Mouse (Mus musculus) kidney, postnatal 25 days (tissue): ENCODE results near the gene Zbtb9.

Experiments used
- DNase-seq, 2 experiments: peaks; one replicate each; pipeline ENCODE4 v3.0.0; 2021; ENCODE audit warnings: mixed read lengths in 2 of 2

Zbtb9 gene

GRCm38 (mm10) chr17:27017564-27018499 is 44.9 kb downstream of the Zbtb9 start:
- DNase-seq, result peak; percentile 92

- no peak for DNase-seq
Observed at GRCm38 (mm10) chr17:27018555-27019196, 45.7 kb downstream of the Zbtb9 start.

GRCm38 (mm10) chr17:27021076-27021475 is 48.1 kb downstream of the Zbtb9 start:
- DNase-seq, result no peak

GRCm38 (mm10) chr17:27021736-27022135 is 48.8 kb downstream of the Zbtb9 start:
- DNase-seq, result no peak

GRCm38 (mm10) chr17:27023342-27023741 is 50.4 kb downstream of the Zbtb9 start:
- DNase-seq, result no peak

- DNase-seq, result no peak
Observed at GRCm38 (mm10) chr17:27025326-27025902, 52.4 kb downstream of the Zbtb9 start.

GRCm38 (mm10) chr17:27025951-27026350 is 53.0 kb downstream of the Zbtb9 start:
- DNase-seq, result no peak

GRCm38 (mm10) chr17:27027460-27028283 is 54.7 kb downstream of the Zbtb9 start:
- DNase-seq, result peak; percentile 57 to 64

- DNase-seq, result peak; percentile 92 to 93
Observed at GRCm38 (mm10) chr17:27028284-27028795, 55.4 kb downstream of the Zbtb9 start.

- DNase-seq, result no peak
Observed at GRCm38 (mm10) chr17:27028909-27029308, 55.9 kb downstream of the Zbtb9 start, which contains the start of gene Bak1. Gene Bak1, minus strand, starts transcription at chr17:27029009.

- DNase-seq, result no peak
Observed at GRCm38 (mm10) chr17:27029431-27029830, 56.5 kb downstream of the Zbtb9 start.

- no peak for DNase-seq
Observed at GRCm38 (mm10) chr17:27030896-27031295, 57.9 kb downstream of the Zbtb9 start.

GRCm38 (mm10) chr17:27032328-27032727 is 59.4 kb downstream of the Zbtb9 start:
- DNase-seq, result no peak

- DNase-seq, result peak; percentile 77 to 89
Observed at GRCm38 (mm10) chr17:27032869-27033268, 59.9 kb downstream of the Zbtb9 start.

- DNase-seq, result peak in 1 of 2 experiments; percentile 46
Observed at GRCm38 (mm10) chr17:27036465-27036864, 63.5 kb downstream of the Zbtb9 start.

- peak in 1 of 2 experiments; percentile 50 for DNase-seq
Observed at GRCm38 (mm10) chr17:27038335-27039050, 65.5 kb downstream of the Zbtb9 start.

GRCm38 (mm10) chr17:27039432-27040102 is 66.6 kb downstream of the Zbtb9 start:
- DNase-seq, result peak in 1 of 2 experiments; percentile 32

- peak; percentile 63 to 88 for DNase-seq
Observed at GRCm38 (mm10) chr17:27040304-27041045, 67.5 kb downstream of the Zbtb9 start.

- peak in 1 of 2 experiments; percentile 35 for DNase-seq
Observed at GRCm38 (mm10) chr17:27041046-27041786, 68.2 kb downstream of the Zbtb9 start.

GRCm38 (mm10) chr17:27041787-27042055 is 68.8 kb downstream of the Zbtb9 start:
- no peak for DNase-seq
